ENCODE assay signal across 8 mouse cellular contexts in the genomic region with DNA sequence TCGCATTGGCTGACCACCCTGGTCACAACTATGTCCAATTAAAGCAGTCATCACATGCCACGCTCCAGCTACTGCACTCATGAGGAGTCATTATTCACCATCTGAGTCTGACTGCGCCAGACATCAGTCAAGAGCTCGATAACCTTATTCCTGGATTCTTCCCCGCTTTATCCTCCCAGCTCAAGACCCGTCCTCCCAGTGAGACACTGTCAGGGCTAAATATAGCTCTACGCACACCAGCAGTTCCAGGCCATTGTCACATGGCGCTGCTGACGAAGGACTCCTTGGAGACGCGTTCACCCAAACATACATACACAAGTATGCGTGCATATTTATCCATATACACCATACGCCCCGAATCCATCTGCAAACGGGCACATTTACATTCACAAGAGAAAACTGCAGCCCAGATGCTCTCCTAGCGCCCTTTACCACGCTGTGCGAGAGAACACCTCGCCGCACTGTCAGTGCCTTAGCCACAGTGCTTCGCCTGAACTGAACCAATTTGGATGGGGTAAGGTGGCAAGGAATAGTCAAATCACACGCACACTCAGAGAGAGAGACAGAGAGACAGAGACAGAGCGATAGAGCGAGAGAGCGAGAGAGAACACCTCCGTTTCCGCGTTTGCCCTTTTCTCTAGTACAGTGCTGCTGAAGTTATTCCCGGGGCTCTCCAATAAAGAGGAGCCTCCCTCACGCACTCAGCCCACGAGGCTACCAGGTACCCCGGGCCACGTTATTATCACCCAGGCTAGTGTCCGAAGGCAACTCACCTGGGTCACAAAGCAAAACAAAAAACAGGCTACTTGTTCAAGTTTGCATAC.
DNase-seq lines count a peak whose midpoint lies in the region; ATAC-seq and TF ChIP-seq lines count a peak whose summit lies in the region.

No protein-coding gene starts in this region.

- no peak overlapping the region for H3K27ac ChIP-seq in ES-E14 (ENCODE audit: insufficient read depth, low read depth, low read length, poor library complexity, severe bottlenecking)
- H3K27ac ChIP-seq in forebrain, embryonic 12.5 days, result peak overlapping the region; percentile 58
- H3K27ac ChIP-seq in limb, embryonic 15.5 days, result no peak overlapping the region

- H3K36me3 ChIP-seq in ES-E14 (ENCODE audit: control insufficient read depth, insufficient read depth, low read length, poor library complexity, severe bottlenecking), result no peaks in the 10 kb centered on the region
- H3K36me3 ChIP-seq in forebrain, embryonic 12.5 days (replicated peaks), result no peaks in the 10 kb centered on the region
- H3K36me3 ChIP-seq in limb, embryonic 15.5 days, result no peaks in the 10 kb centered on the region
- no peaks in the 10 kb centered on the region for H3K36me3 ChIP-seq in myocyte (ENCODE audit: control insufficient read depth, insufficient read depth)

- intact Hi-C loops in heart, postnatal 36 days (cut with DNase I), result loop anchor here (5.0 to 10.0 kb wide), 4 partner anchors 86 to 726 kb away; a partner anchor contains a TSS

- no peak overlapping the region for H3K9ac ChIP-seq in ES-E14 (ENCODE audit: insufficient read depth, low read depth, low read length, poor library complexity, severe bottlenecking)
- H3K9ac ChIP-seq in forebrain, embryonic 12.5 days, result peak overlapping the region; percentile 77
- peak overlapping the region; percentile 1; the same call in 1 of the 2 replicates for H3K9ac ChIP-seq in limb, embryonic 15.5 days

- no peaks in the 10 kb centered on the region for H3K9me3 ChIP-seq in ES-E14 (ENCODE audit: control insufficient read depth, insufficient read depth, low read depth, low read length)
- no peaks in the 10 kb centered on the region for H3K9me3 ChIP-seq in forebrain, embryonic 12.5 days
- no peaks in the 10 kb centered on the region for H3K9me3 ChIP-seq in limb, embryonic 15.5 days

- 0 out of 2 replicates have a peak, but pooled peaks have one; percentile 36 for ATAC-seq in forebrain, embryonic 12.5 days (ENCODE audit: low FRiP score)
- ATAC-seq in limb, embryonic 15.5 days (ENCODE audit: insufficient number of reproducible peaks, low FRiP score, low TSS enrichment, low read depth), result no peak

- H3K4me3 ChIP-seq in ES-E14 (ENCODE audit: insufficient read depth in 1 of 2, low read depth in 1 of 2, low read length in 2 of 2, poor library complexity in 1 of 2, severe bottlenecking in 1 of 2) (peak overlapping the region; percentile 86 to 87), myocyte (peak overlapping the region; percentile 24)
- peak overlapping the region; percentile 73 for H3K4me3 ChIP-seq in forebrain, embryonic 12.5 days (replicated peaks)
- peak overlapping the region; percentile 73 for H3K4me3 ChIP-seq in limb, embryonic 15.5 days

- 3% methylated on average over 34 of the region's 34 CpGs for WGBS in forebrain, embryonic 12.5 days
- 5% methylated on average over 34 of the region's 34 CpGs for WGBS in limb, embryonic 15.5 days

- no peaks in the 10 kb centered on the region for H3K79me2 ChIP-seq in myocyte (ENCODE audit: control insufficient read depth, insufficient read depth)

- H3K27me3 ChIP-seq in forebrain, embryonic 12.5 days, result peaks cover 16% of the 10 kb centered on the region; the same call in 1 of the 2 replicates
- H3K27me3 ChIP-seq in limb, embryonic 15.5 days, result no peaks in the 10 kb centered on the region
- H3K27me3 ChIP-seq in myocyte (ENCODE audit: control insufficient read depth, insufficient read depth, insufficient read length), result peaks cover 7% of the 10 kb centered on the region

- peak; percentile 20 to 21 for DNase-seq in cerebellum, postnatal 25 days
- DNase-seq in cerebellum, adult 11-12 months, result no peak
- DNase-seq in ES-E14 (ENCODE audit: low read depth, low spot score), result no peak
- DNase-seq in heart, postnatal 36 days, result peak; percentile 45 to 60
- no peak for DNase-seq in gastrocnemius, adult 8-10 months (ENCODE audit: low spot score in 2 of 2)

- in situ Hi-C loops in ES-E14 (cut with MboI; ENCODE audit: low sequenced_read_pairs in 2 of 2, unreplicated experiment in 2 of 2), result no loop called here

- peaks cover 0 to 3% of the 10 kb centered on the region in 2 experiments; a peak in 1 of 4 replicates for H3K4me1 ChIP-seq in ES-E14 (ENCODE audit: control insufficient read depth in 2 of 2, insufficient read depth in 2 of 2, low read length in 2 of 2, poor library complexity in 1 of 2)
- peaks cover 38% of the 10 kb centered on the region for H3K4me1 ChIP-seq in forebrain, embryonic 12.5 days
- H3K4me1 ChIP-seq in limb, embryonic 15.5 days, result peaks cover 13% of the 10 kb centered on the region

- no peak for TF ChIP-seq POLR2A in myocyte (IDR thresholded peaks at IDR 0.05; ENCODE audit: insufficient read length, low read depth)

- H3ac ChIP-seq in myocyte (ENCODE audit: control insufficient read depth, insufficient read length), result peak overlapping the region; percentile 26

- H3K4me2 ChIP-seq in forebrain, embryonic 12.5 days, result peak overlapping the region; percentile 86
- peak overlapping the region; percentile 94 for H3K4me2 ChIP-seq in limb, embryonic 15.5 days
- peak overlapping the region; percentile 92 for H3K4me2 ChIP-seq in myocyte (ENCODE audit: low read depth)

TF ChIP-seq in ES-E14, 5 proteins besides CTCF, POLR2A, EP300 and RAD21:
- TF ChIP-seq MAFK (IDR thresholded peaks at IDR 0.05; ENCODE audit: insufficient read depth, low read depth, low read length), result no peak
- no peak for TF ChIP-seq ZC3H11A (IDR thresholded peaks at IDR 0.05; ENCODE audit: borderline replicate concordance, low read depth, low read length)
- no peak for TF ChIP-seq CHD2 (IDR thresholded peaks at IDR 0.05; ENCODE audit: low read depth, low read length)
- TF ChIP-seq HCFC1 (IDR thresholded peaks at IDR 0.05; ENCODE audit: borderline replicate concordance, insufficient read depth, low read length), result no peak

TF ChIP-seq in myocyte, 11 proteins besides CTCF, POLR2A, EP300 and RAD21:
- no peak for TF ChIP-seq USF1 (IDR thresholded peaks at IDR 0.05; ENCODE audit: low read depth)
- TF ChIP-seq MYOD1 (IDR thresholded peaks at IDR 0.05; ENCODE audit: control insufficient read depth in 1 of 3, insufficient read length in 2 of 3, low read depth in 2 of 3), result no peak
- TF ChIP-seq CEBPB (IDR thresholded peaks at IDR 0.05; ENCODE audit: insufficient read depth, poor library complexity, severe bottlenecking), result no peak
- no peak for TF ChIP-seq MAX (IDR thresholded peaks at IDR 0.05; ENCODE audit: low read depth)

Comparison
In these comparisons a context has a peak if more than half of its experiments do, and no peak if none do; other contexts are left out.
1. DNase-seq: peak in cerebellum, postnatal 25 days (2 of 2) and heart, postnatal 36 days (2 of 2); none in cerebellum, adult 11-12 months (single experiment), ES-E14 (single experiment) and gastrocnemius, adult 8-10 months (0 of 2).
2. H3K4me3 ChIP-seq: peak in every context shown above with its lines; median percentile 86 in ES-E14; 73 in forebrain, embryonic 12.5 days; 73 in limb, embryonic 15.5 days; 24 in myocyte.
3. Peak in every context shown above with its lines, with median percentiles within 50 percentile points of each other: H3K4me2 ChIP-seq.